11 mouse cellular contexts compared by ENCODE assay signal in genomic region chr16:5534862-5535261, GRCm38 (mm10).
DNase-seq lines count a peak whose midpoint lies in the region; ATAC-seq and TF ChIP-seq lines count a peak whose summit lies in the region.
"Had no signal": no experiment of that assay in that cellular context is flagged by ENCODE, and none has a peak within 500 bp of the region (broad histone marks: within the 10 kb centered on the region; RNA-seq: fewer than 3 reads in every experiment).

No protein-coding gene starts in this region.

- no peaks in the 10 kb centered on the region for H3K4me1 ChIP-seq in embryonic facial prominence, embryonic 11.5 days (ENCODE audit: control insufficient read depth, insufficient read depth, low read length)
- peaks cover 33% of the 10 kb centered on the region for H3K4me1 ChIP-seq in embryonic facial prominence, embryonic 10.5 days
- peaks cover 0 to 16% of the 10 kb centered on the region in 2 experiments; a peak in 2 of 4 replicates for H3K4me1 ChIP-seq in CH12.LX (ENCODE audit: control insufficient read depth in 1 of 2, insufficient read depth in 2 of 2)
- H3K4me1 ChIP-seq: limb, embryonic 15.5 days had no signal

- no peaks in the 10 kb centered on the region for H3K79me2 ChIP-seq in CH12.LX (replicated peaks; ENCODE audit: control insufficient read depth, extremely low read depth, insufficient read depth, poor library complexity, severe bottlenecking)

- no peaks in the 10 kb centered on the region for H3K27me3 ChIP-seq in embryonic facial prominence, embryonic 11.5 days (ENCODE audit: control insufficient read depth, insufficient read depth, low read length)
- H3K27me3 ChIP-seq in embryonic facial prominence, embryonic 10.5 days (replicated peaks; ENCODE audit: low read depth, poor library complexity, severe bottlenecking), result peaks cover 11% of the 10 kb centered on the region; the same call in 1 of the 2 replicates
- peaks cover 46% of the 10 kb centered on the region for H3K27me3 ChIP-seq in CH12.LX (replicated peaks)

- TF ChIP-seq CTCF in CH12.LX (conservative IDR thresholded peaks at IDR 0.05 in 1 of 2, IDR thresholded peaks at IDR 0.05 in 1 of 2; ENCODE audit: low read depth in 2 of 2, low read length in 2 of 2), result peak in 1 of 2 experiments; percentile 45; a peak in 2 of 4 replicates

- no peak for TF ChIP-seq EP300 in CH12.LX (IDR thresholded peaks at IDR 0.05; ENCODE audit: low read length)

- no peaks in the 10 kb centered on the region for H3K9me3 ChIP-seq in embryonic facial prominence, embryonic 11.5 days (replicated peaks; ENCODE audit: control insufficient read depth, low read length)
- H3K9me3 ChIP-seq in embryonic facial prominence, embryonic 10.5 days, result no peaks in the 10 kb centered on the region
- H3K9me3 ChIP-seq in CH12.LX (replicated peaks; ENCODE audit: low read length), result no peaks in the 10 kb centered on the region
- H3K9me3 ChIP-seq: heart, embryonic 15.5 days; limb, embryonic 15.5 days had no signal

- dilution Hi-C loops in CH12.LX (cut with MboI; ENCODE audit: extremely low pct_ligation_motif_present, extremely low pct_unique_long_range_greater_than_20kb, low sequenced_read_pairs), result no loop called here

- no peak overlapping the region for H3K4me3 ChIP-seq in embryonic facial prominence, embryonic 11.5 days (ENCODE audit: low read depth, low read length)
- no peak overlapping the region for H3K4me3 ChIP-seq in embryonic facial prominence, embryonic 10.5 days
- no peak overlapping the region for H3K4me3 ChIP-seq in CH12.LX (replicated peaks in 1 of 3; ENCODE audit: low read depth in 2 of 3, low read length in 2 of 3, poor library complexity in 1 of 3)
- H3K4me3 ChIP-seq: erythroblast, embryonic 14.5 days; heart, embryonic 15.5 days; limb, embryonic 15.5 days had no signal

- DNase-seq in embryonic facial prominence, embryonic 11.5 days (ENCODE audit: low spot score), result peak; percentile 40
- DNase-seq in embryonic facial prominence, embryonic 10.5 days (ENCODE audit: low spot score), result no peak
- no peak for DNase-seq in CH12.LX (ENCODE audit: extremely low read depth)
- peak; percentile 21 to 28 for DNase-seq in frontal cortex, postnatal 10 days (ENCODE audit: low spot score in 2 of 2)
- peak; percentile 43 to 50 for DNase-seq in layer of hippocampus, postnatal 36 days
- DNase-seq in Muller cell, postnatal 12 days (ENCODE audit: inconsistent ontology term), result no peak
- no peak for DNase-seq in heart, postnatal 25 days (ENCODE audit: low spot score)
- no peak for DNase-seq in adrenal gland, postnatal 25 days

- in situ Hi-C loops in CH12.LX (cut with MboI; ENCODE audit: low pct_ligation_motif_present, low pct_unique_long_range_greater_than_20kb, low sequenced_read_pairs), result loop anchor here (5.0 kb wide), 1 partner anchor 58 kb away; no protein-coding TSS in a partner anchor

- no peaks in the 10 kb centered on the region for H3K36me3 ChIP-seq in embryonic facial prominence, embryonic 11.5 days (replicated peaks; ENCODE audit: control insufficient read depth, insufficient read depth, low read depth, low read length)
- H3K36me3 ChIP-seq in embryonic facial prominence, embryonic 10.5 days (replicated peaks), result no peaks in the 10 kb centered on the region
- H3K36me3 ChIP-seq in CH12.LX (replicated peaks in 1 of 2; ENCODE audit: control insufficient read depth in 1 of 2, insufficient read depth in 1 of 2, low read length in 1 of 2), result no peaks in the 10 kb centered on the region
- H3K36me3 ChIP-seq: heart, embryonic 15.5 days; limb, embryonic 15.5 days had no signal

- no peak for ATAC-seq in embryonic facial prominence, embryonic 11.5 days (replicated peaks; ENCODE audit: insufficient number of reproducible peaks, low FRiP score, low TSS enrichment, low read depth)

- no peak overlapping the region for H3K27ac ChIP-seq in embryonic facial prominence, embryonic 11.5 days (replicated peaks; ENCODE audit: low read depth, low read length)
- no peak overlapping the region for H3K27ac ChIP-seq in embryonic facial prominence, embryonic 10.5 days (replicated peaks)
- no peak overlapping the region for H3K27ac ChIP-seq in CH12.LX (ENCODE audit: insufficient read depth, low read depth)
- H3K27ac ChIP-seq: heart, embryonic 15.5 days; limb, embryonic 15.5 days had no signal

- no peak overlapping the region for H3K9ac ChIP-seq in embryonic facial prominence, embryonic 11.5 days (replicated peaks; ENCODE audit: low read length)
- H3K9ac ChIP-seq in CH12.LX (ENCODE audit: insufficient read depth, low read depth), result no peak overlapping the region
- H3K9ac ChIP-seq: heart, embryonic 15.5 days; limb, embryonic 15.5 days had no signal

- WGBS in embryonic facial prominence, embryonic 11.5 days, result 54% methylated on average over 5 of the region's 5 CpGs
- 59% methylated on average over 5 of the region's 5 CpGs for WGBS in embryonic facial prominence, embryonic 10.5 days

- TF ChIP-seq POLR2A in CH12.LX (IDR thresholded peaks at IDR 0.05; ENCODE audit: low read depth, low read length), result no peak

- H3K4me2 ChIP-seq in embryonic facial prominence, embryonic 11.5 days (ENCODE audit: low read depth, low read length), result no peak overlapping the region
- no peak overlapping the region for H3K4me2 ChIP-seq in CH12.LX (ENCODE audit: insufficient read depth, low read depth, poor library complexity, severe bottlenecking)
- H3K4me2 ChIP-seq: heart, embryonic 15.5 days; limb, embryonic 15.5 days had no signal

- TF ChIP-seq RAD21 in CH12.LX (IDR thresholded peaks at IDR 0.05; ENCODE audit: low read depth, low read length), result peak; percentile 53

- intact Hi-C loops in heart, postnatal 25 days (cut with DNase I), result loop anchor here (5.0 kb wide), 1 partner anchor 228 kb away; no protein-coding TSS in a partner anchor

TF ChIP-seq in CH12.LX, 34 proteins besides CTCF, POLR2A, EP300 and RAD21:
- peak; percentile 27 for TF ChIP-seq SMC3 (IDR thresholded peaks at IDR 0.05; ENCODE audit: low read depth, low read length)
- no peak for TF ChIP-seq ZKSCAN1 (IDR thresholded peaks at IDR 0.05; ENCODE audit: borderline replicate concordance, low read depth, low read length)

Comparison
In these comparisons a context has a peak if more than half of its experiments do, and no peak if none do; other contexts are left out.
1. DNase-seq: peak in embryonic facial prominence, embryonic 11.5 days (single experiment), frontal cortex, postnatal 10 days (2 of 2) and layer of hippocampus, postnatal 36 days (2 of 2); none in embryonic facial prominence, embryonic 10.5 days (single experiment), CH12.LX (single experiment), Muller cell, postnatal 12 days (single experiment), heart, postnatal 25 days (single experiment) and adrenal gland, postnatal 25 days (single experiment).